Mouse (Mus musculus): Measurements from ENCODE around the gene Eif4a1.
A peak's percentile ranks its signal among the peaks of the same experiment; 100 is the strongest.

Eif4a1 gene

DNA sequence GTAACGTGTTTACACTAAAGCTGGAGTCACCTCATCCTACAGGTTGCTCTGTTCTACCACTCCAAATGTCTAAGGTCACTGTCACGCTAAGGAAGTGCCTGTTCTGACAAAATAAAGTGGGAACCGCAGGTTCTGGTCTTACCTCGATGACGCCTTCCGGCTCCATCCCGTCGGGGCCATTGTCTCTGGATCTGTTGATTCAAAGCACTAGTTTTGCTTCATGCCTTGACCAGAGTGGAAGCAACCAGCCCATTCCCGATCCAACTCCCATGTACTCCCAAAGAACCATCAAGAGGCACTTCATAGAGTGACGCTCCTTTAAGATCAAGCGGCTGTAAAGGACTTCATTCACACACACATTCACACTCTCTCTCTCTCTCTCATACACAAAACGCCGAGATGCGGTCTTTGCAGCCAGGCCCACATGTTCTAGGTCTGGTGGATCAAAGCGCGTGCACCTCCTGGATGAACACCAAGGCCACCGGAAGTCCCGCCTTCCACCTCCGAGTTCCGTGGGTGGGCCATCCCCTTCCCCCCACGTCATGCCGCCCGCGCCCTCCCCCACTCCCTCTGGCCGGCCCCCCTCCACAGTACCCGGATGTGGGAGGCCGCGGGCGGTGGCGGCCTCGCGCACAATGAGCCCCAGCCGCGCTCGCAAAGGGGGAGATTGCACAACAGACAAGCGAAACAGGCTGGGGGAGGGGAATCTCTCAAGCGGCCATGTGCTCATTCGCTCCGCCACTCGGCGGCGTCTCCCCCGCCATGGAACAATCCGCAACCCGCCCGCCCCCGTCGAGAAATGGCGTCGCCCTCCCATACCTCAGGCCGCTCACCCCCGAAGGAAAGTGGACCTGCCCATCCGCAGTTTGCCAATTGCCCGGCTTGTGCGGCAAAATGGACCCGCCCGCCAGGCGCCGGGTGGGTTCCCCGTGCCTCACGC is 1.2 kb downstream of the Eif4a1 start:
- DNase-seq = peak; percentile 96

DNA sequence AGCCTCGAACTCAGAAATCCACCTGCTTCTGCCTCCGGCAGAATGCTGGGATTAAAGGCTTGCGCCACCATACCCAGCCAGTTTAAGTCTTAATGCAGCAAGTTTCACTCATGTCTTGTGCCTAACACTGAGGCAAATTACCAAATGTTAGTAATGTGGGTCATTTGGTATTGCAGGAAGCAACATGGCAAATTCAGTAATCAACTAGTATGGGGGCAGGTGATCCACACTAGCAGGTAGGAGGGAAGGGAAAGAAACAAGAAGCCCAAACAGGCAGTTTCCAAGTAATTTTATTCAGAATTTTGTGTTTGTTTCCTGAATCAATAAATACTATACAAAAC is 5.6 kb downstream of the Eif4a1 start:
- peak; percentile 19 for DNase-seq

DNA sequence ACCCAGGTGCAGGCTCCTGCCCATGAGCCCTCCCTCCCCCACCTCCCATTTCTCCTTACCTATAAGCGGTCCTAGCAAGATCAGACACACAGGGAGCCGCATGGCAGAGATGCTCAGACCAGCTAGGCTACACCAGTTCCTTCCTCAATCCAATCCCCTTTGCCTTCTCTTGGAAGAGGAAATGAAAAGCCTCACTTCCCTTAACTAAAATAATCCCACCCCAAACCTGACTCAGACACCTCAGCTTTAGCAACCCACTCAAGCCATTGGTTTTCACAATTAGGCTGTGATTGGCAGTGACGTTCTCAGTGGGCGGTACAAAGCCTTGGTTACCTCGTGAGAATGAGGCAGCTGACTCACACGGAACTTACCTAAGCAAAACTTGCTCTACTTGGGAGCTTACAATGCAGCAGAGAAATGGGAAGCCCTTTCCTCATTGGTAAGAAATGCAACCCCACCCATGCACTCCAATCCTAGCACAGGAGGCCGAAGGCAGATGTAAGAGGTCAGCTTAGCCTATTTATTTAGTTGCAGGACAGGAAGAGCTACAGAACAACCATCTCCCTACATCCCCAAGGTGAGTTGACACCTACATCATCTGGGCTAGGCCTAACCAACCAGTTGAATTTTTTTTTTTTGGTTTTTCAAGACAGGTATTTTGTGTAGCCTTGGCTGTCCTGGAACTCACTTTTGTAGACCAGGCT is 6.1 kb downstream of the Eif4a1 start, which contains the start of gene Cd68:
TSS of gene Cd68 (minus strand) at position 193 of the 704 bp plus-strand sequence.
- DNase-seq = peak; percentile 37

- peak; percentile 34 for DNase-seq
Measured at GRCm38 (mm10) chr11:69665457-69665960, 6.7 kb downstream of the Eif4a1 start.

DNA sequence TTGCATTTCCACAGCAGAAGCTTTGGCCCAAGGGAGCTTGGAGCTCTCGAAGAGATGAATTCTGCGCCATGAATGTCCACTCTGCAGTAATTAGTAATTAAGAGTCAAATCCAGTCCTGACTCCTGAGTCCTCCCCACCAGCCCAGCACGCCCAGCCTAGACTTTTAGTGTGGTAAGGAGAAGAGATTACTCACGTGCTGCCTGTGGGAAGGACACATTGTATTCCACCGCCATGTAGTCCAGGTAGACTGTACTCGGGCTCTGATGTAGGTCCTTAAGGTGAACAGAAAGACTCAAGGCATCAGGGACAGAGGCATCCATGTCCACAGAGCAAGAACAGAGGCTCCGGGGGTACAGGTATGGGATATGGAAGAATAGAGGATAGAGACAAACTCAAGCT is 7.4 kb downstream of the Eif4a1 start:
- DNase-seq = peak; percentile 47

DNA sequence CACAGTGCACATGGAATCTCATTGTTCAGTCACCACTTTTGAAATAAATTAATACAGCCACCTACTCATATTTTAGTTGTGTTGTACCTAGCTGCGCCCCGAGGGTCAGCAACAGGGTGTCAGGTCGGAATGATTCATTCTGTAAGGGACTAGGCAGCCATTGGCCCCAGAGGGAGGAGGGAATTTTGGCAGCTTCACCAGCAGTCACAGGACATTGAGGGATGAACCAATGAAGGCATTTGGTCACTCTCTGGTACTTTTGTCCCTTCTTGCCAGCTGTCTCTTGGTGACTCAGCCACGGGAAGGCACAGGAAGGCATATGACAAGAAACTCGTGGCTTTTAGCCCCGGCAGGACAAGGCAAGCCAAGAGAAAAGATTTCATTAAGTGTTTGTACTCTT is 8.4 kb downstream of the Eif4a1 start:
- peak; percentile 65 for DNase-seq

GRCm38 (mm10) chr11:69662967-69663671 is 9.1 kb downstream of the Eif4a1 start:
- no peak for DNase-seq

DNA sequence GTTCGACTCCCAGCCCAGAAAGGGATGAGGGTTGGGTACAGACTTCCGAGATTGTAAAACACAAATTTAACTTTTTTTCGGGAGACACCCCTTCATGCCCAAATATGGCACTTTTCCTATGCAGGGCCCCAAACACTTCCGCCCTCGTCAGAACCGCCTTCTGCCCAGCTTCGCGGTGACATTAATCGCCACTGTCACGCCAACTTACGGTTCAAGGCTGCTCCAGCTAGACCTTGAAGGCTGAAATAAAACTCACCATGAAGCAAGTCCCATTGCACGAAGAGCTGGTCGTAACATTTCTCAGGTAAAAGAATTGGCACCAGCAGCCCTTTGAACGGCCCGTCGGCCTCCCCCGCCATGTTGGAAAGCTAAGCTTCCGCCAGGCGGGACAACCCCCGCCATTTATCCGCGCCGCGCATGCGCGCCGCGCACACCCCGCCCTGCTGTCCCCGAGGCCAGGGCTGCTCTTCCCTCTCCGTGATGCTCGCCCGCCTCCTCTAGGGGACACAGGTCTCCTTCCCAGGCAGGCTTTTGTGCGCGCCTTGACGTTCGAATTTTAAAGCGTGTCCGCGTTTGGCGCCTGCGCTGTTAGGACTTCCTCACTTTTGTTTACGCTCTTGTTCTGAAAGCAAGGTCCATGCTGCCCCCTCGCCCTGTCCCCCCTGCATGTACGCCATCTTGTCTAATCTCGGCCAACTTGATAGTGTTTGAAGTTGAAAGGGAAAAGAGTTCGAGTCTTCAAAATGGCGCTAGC is 9.8 kb downstream of the Eif4a1 start, which contains the start of gene Mpdu1:
TSS of gene Mpdu1 (minus strand) at position 430 of the 754 bp plus-strand sequence.
- peak; percentile 96 for DNase-seq

DNA sequence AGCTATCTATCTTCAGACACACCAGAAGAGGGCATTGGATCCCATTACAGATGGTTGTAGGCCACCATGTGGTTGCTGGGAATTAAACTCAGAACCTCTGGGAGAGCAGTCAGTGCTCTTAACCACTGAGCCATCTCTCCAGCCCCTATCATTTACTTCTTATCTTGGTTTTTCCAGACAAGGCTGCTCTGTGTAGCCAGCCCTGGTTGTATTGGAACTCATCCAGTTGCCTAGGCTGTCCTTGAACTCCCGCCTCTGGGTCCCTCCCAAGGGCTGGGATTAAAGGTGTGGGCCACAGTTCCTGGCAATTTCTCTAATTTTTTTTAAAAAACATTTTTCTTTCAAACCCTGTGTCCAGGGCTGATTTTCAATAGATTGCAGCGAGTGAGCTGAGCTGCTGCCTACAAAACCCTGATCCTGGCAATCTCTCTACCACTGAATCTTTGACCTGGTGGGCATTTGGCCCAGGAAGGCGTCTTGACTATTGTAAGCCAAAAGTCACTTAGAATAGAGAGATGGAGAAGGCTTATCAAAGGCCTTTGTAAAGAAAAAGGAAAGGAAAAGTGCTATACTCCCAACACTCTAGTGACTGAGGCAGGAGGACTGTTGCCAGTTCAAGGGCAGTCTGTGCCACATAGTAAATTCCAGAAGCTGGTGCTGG is 10.9 kb downstream of the Eif4a1 start:
- DNase-seq = peak; percentile 67

- DNase-seq = no peak
Measured at GRCm38 (mm10) chr11:69657462-69657881, 14.8 kb downstream of the Eif4a1 start.

DNA sequence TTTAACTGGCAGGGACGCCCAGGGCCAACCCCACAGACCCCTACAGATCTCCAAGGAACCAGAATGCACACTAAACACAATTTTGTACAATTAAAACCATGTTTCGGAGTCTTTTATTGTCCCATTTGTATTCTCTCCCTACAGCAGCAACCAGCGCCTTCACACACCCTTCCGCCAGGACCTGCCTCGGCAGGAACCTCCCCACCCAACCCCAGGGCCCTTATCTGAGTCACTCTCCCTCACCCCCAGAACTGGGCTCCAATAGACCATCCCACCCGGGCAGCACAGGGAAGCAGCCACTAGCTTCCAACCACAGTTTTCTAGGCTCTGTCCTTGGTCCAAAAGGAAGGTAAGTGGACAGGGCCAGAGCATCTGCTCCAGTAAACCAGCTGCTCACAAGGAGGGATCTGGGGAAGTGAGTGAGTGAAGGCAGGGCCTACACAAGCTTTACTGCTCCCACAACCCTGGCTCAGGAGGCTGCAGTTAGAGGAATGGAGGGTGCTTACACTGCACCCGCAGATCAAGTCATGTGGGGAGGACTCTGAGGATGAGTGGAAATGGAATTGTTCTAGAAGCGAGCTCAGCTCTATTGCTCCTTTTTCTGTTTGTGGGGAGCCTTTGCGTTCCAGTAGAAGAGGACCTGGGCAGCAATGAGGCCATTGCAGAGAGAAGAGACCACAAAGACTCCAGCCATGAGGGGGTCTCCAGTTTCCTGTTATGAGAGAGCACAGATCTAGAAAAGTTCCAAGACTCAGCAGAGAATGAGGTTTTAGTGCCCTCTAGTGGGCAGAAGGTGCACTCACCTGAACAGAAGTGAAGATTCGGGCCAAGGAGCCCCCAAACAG is 15.4 kb downstream of the Eif4a1 start:
- DNase-seq = peak; percentile 71

DNA sequence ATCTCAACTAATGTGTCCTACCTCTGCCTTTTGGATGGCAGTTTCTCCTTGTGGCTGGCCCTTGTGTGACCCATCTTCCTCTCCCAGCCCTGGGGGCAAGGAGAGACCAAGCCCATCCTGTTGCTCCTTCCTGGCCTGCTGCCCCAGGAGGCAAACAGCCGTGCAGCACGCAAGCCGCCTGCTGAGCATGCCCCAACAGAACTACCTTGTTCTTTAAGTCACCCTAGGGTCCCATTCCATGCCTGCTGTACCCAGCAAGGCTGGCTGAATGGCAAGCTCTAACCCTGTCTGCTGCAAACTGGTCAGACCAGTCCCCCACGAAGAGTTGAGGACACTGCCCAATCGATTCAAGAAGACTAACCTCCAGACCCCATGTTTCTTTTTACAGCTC is 16.2 kb downstream of the Eif4a1 start:
- DNase-seq = peak; percentile 28

DNA sequence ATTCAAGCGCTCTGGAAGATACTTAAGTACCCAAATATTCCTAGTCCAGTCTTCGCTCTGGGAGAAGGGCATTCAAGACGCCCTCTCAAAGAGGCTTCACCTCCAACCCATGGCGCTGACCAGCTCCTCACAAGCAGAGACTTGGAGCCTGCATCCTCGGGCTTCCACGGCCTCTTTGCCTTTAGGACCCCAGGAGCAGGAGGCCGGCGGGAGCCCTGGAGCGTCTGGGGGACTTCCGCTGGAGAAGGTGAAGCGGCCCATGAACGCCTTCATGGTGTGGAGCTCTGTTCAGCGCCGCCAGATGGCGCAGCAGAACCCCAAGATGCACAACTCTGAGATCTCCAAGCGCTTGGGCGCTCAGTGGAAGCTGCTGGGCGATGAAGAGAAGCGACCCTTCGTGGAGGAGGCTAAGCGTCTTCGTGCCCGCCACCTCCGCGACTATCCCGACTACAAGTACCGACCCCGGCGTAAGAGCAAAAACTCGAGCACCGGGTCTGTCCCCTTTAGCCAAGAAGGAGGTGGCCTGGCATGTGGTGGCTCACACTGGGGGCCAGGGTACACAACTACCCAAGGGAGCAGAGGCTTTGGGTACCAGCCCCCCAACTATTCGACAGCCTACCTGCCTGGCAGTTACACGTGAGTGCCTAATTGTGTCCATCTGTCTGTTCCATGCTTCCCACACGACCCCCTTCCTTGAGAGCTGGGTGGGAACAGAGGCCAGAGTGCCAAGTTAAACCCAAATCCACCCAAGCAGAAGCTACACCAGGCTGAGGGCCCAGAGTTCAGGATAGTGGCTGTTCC is 16.8 kb downstream of the Eif4a1 start, which contains the start of gene Sox15:
TSS of gene Sox15 (plus strand) at position 51 of the 801 bp plus-strand sequence.
- DNase-seq = peak; percentile 74

GRCm38 (mm10) chr11:69654760-69655159 is 17.5 kb downstream of the Eif4a1 start:
- no peak for DNase-seq

DNA sequence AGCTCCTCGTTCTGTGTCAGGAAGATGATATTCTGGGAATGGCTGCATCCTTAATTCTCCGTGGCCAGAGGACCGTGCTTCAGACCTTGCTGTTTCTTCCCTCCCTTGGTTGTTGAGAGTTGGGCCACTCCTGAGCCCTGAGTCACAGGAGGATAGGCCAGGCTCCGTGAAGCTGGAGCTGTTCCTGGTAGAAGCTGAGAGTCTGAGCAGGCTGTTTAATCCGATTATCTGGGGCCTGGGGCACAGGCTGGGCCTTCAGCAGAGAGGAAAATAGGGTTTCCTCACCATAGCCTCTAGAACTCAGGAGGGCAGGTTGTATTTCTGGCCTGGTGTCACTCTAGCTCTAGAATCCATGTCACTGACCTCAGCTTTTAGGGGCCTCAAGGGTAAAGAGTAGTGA is 18.8 kb downstream of the Eif4a1 start:
- no peak for DNase-seq

GRCm38 (mm10) chr11:69645860-69646259 is 26.4 kb downstream of the Eif4a1 start:
- DNase-seq = no peak

GRCm38 (mm10) chr11:69635471-69635870 is 36.8 kb downstream of the Eif4a1 start:
- DNase-seq = peak; percentile 16

GRCm38 (mm10) chr11:69633128-69633866 is 38.9 kb downstream of the Eif4a1 start:
- peak; percentile 73 for DNase-seq
